Comparison of ENCODE assay signal across 8 mouse cellular contexts in genomic region chr11:69628286-69628685, GRCm38 (mm10). TPM values are rescaled to one million over a fixed set of nuclear protein-coding genes. Genes with fewer than 3 reads are reported as not detected.
DNase-seq lines count a peak whose midpoint lies in the region; ATAC-seq and TF ChIP-seq lines count a peak whose summit lies in the region.

No protein-coding gene starts in this region.

- H3K27ac ChIP-seq in heart, adult 2 months, result no peak overlapping the region
- no peak overlapping the region for H3K27ac ChIP-seq in heart, embryonic 12.5 days (ENCODE audit: poor library complexity, severe bottlenecking)
- no peak overlapping the region for H3K27ac ChIP-seq in stomach, postnatal 0 days (replicated peaks)

- H3K4me2 ChIP-seq in heart, embryonic 12.5 days, result no peak overlapping the region
- no peak overlapping the region for H3K4me2 ChIP-seq in stomach, postnatal 0 days (replicated peaks; ENCODE audit: low read depth)

- H3K9me3 ChIP-seq in heart, embryonic 12.5 days (replicated peaks), result no peaks in the 10 kb centered on the region
- no peaks in the 10 kb centered on the region for H3K9me3 ChIP-seq in stomach, postnatal 0 days (ENCODE audit: control insufficient read depth, low read length)

- no peaks in the 10 kb centered on the region for H3K4me1 ChIP-seq in heart, adult 2 months (ENCODE audit: control insufficient read depth, insufficient read depth, low read length)
- H3K4me1 ChIP-seq in heart, embryonic 12.5 days (replicated peaks), result 0 out of 2 replicates have a peak, but pooled peaks cover 3% of the 10 kb centered on the region
- H3K4me1 ChIP-seq in stomach, postnatal 0 days (replicated peaks; ENCODE audit: control insufficient read depth, insufficient read depth), result no peaks in the 10 kb centered on the region

- peaks cover 2% of the 10 kb centered on the region for H3K79me2 ChIP-seq in heart, adult 2 months (replicated peaks; ENCODE audit: control insufficient read depth, insufficient read depth, low read length)

- 39% methylated on average over 6 of the region's 6 CpGs for WGBS in heart, adult 2 months
- 37% methylated on average over 6 of the region's 6 CpGs for WGBS in heart, embryonic 12.5 days
- whole genome bisulfite sequencing in stomach, postnatal 0 days, result 35% methylated on average over 6 of the region's 6 CpGs

- H3K36me3 ChIP-seq in heart, adult 2 months (ENCODE audit: control insufficient read depth, insufficient read depth, low read length), result 0 out of 2 replicates have a peak, but pooled peaks cover 2% of the 10 kb centered on the region
- H3K36me3 ChIP-seq in heart, embryonic 12.5 days, result no peaks in the 10 kb centered on the region
- H3K36me3 ChIP-seq in stomach, postnatal 0 days (ENCODE audit: control insufficient read depth, insufficient read depth, low read length), result no peaks in the 10 kb centered on the region

- no peaks in the 10 kb centered on the region for H3K27me3 ChIP-seq in heart, adult 2 months (ENCODE audit: control insufficient read depth, insufficient read depth, low read length)
- H3K27me3 ChIP-seq in heart, embryonic 12.5 days (replicated peaks), result no peaks in the 10 kb centered on the region
- no peaks in the 10 kb centered on the region for H3K27me3 ChIP-seq in stomach, postnatal 0 days (ENCODE audit: control insufficient read depth, insufficient read depth, low read length)

- TF ChIP-seq EP300 in heart, adult 2 months (IDR thresholded peaks at IDR 0.05; ENCODE audit: insufficient read depth, low read depth, low read length), result peak; percentile 67; the same call in 1 of the 2 replicates
- no peak for TF ChIP-seq EP300 in stomach, postnatal 0 days (optimal IDR thresholded peaks at IDR 0.05)

- intact Hi-C loops in heart, adult 2 months (cut with DNase I), result loop anchor here (2.0 kb wide), 1 partner anchor 29 kb away; no protein-coding TSS in a partner anchor

- H3K9ac ChIP-seq in heart, adult 2 months (ENCODE audit: low read depth, low read length), result no peak overlapping the region
- no peak overlapping the region for H3K9ac ChIP-seq in heart, embryonic 12.5 days
- no peak overlapping the region for H3K9ac ChIP-seq in stomach, postnatal 0 days (ENCODE audit: low read length)

- no peak for TF ChIP-seq POLR2A in heart, adult 2 months (IDR thresholded peaks at IDR 0.05; ENCODE audit: insufficient read depth, low read depth, low read length)

- peak; percentile 70 to 82 for DNase-seq in heart, adult 2 months
- DNase-seq in MN1 (ENCODE audit: low spot score), result peak; percentile 83
- peak; percentile 84 for DNase-seq in cerebellum, adult 9-11 months
- DNase-seq in gastrocnemius, postnatal 4 days (ENCODE audit: low spot score in 2 of 2), result peak; percentile 35 to 70
- DNase-seq in layer of hippocampus, postnatal 25 days (ENCODE audit: extremely low spot score in 1 of 2, low spot score in 1 of 2), result peak; percentile 38 to 87
- DNase-seq in stomach, postnatal 0 days (ENCODE audit: low spot score), result peak; percentile 83

- peak; percentile 96 for TF ChIP-seq CTCF in heart, adult 2 months (IDR thresholded peaks at IDR 0.05)
- TF ChIP-seq CTCF in stomach, postnatal 0 days (IDR thresholded peaks at IDR 0.05; ENCODE audit: low read depth), result peak; percentile 98

- ATAC-seq in heart, embryonic 12.5 days (ENCODE audit: insufficient number of reproducible peaks, low FRiP score), result no peak
- ATAC-seq in megakaryocyte-erythroid progenitor cell, adult 5-6 weeks (replicated peaks; ENCODE audit: low FRiP score, low TSS enrichment, poor library complexity, severe bottlenecking), result peak; percentile 51
- ATAC-seq in stomach, postnatal 0 days (ENCODE audit: low FRiP score, low TSS enrichment), result no peak

- H3K4me3 ChIP-seq in heart, adult 2 months, result no peak overlapping the region
- no peak overlapping the region for H3K4me3 ChIP-seq in heart, embryonic 12.5 days
- H3K4me3 ChIP-seq in stomach, postnatal 0 days (ENCODE audit: low read depth, low read length), result no peak overlapping the region

RNA-seq across cellular contexts. Expression of gene Fxr2, which starts 4.5 kb away (rescaled TPM):
- 100 to 1,000 TPM in 1 of 2 experiments, 10 to 100 TPM in 1; 86.0 to 103 TPM for total RNA-seq in heart, adult 2 months (2021)
- 61.2 and 112 TPM in 2 replicates for polyA plus RNA-seq in heart, adult 2 months (2012; rRNA removed)
- polyA plus RNA-seq in heart, embryonic 12.5 days (2016; fragmentation: Nextera tagmentation; extraction: Ambion mirVana), result 37.1 and 40.1 TPM in 2 replicates
- total RNA-seq in gastrocnemius, postnatal 4 days (2021), result 10 to 100 TPM; 90.3 to 94.0 TPM
- 100 to 1,000 TPM; 124 to 131 TPM for total RNA-seq in layer of hippocampus, postnatal 25 days (2021)
- 67.4 and 83.1 TPM in 2 replicates for total RNA-seq in megakaryocyte-erythroid progenitor cell, adult 5-6 weeks (2014; fragmentation: Nextera tagmentation)
- total RNA-seq in megakaryocyte-erythroid progenitor cell, adult 5-6 weeks (2017), result 36.4 and 45.6 TPM in 2 replicates
- 10.8 and 11.6 TPM in 2 replicates for polyA plus RNA-seq in stomach, postnatal 0 days (2015; fragmentation: Nextera tagmentation; extraction: Ambion mirVana)

RNA-seq across cellular contexts. Expression of gene Sat2, which starts 6.5 kb away (rescaled TPM):
- total RNA-seq in heart, adult 2 months (2021), result 1 to 10 TPM; 1.8 to 1.9 TPM
- polyA plus RNA-seq in heart, adult 2 months (2012; rRNA removed), result 4.5 and 6.1 TPM in 2 replicates
- 16.5 and 17.4 TPM in 2 replicates for polyA plus RNA-seq in heart, embryonic 12.5 days (2016; fragmentation: Nextera tagmentation; extraction: Ambion mirVana)
- total RNA-seq in gastrocnemius, postnatal 4 days (2021), result 1 to 10 TPM; 7.8 to 8.8 TPM
- 10 to 100 TPM; 15.5 to 15.8 TPM for total RNA-seq in layer of hippocampus, postnatal 25 days (2021)
- not detected in 2 replicates for total RNA-seq in megakaryocyte-erythroid progenitor cell, adult 5-6 weeks (2014; fragmentation: Nextera tagmentation)
- total RNA-seq in megakaryocyte-erythroid progenitor cell, adult 5-6 weeks (2017), result not detected in 2 replicates
- polyA plus RNA-seq in stomach, postnatal 0 days (2015; fragmentation: Nextera tagmentation; extraction: Ambion mirVana), result 14.4 and 15.5 TPM in 2 replicates

RNA-seq across cellular contexts. Expression of gene Shbg, which starts 10.6 kb away (rescaled TPM):
- not detected for total RNA-seq in heart, adult 2 months (2021)
- not detected in 2 replicates for polyA plus RNA-seq in heart, adult 2 months (2012; rRNA removed)
- polyA plus RNA-seq in heart, embryonic 12.5 days (2016; fragmentation: Nextera tagmentation; extraction: Ambion mirVana), result 0.13 and 0.82 TPM in 2 replicates
- total RNA-seq in gastrocnemius, postnatal 4 days (2021), result not detected
- total RNA-seq in layer of hippocampus, postnatal 25 days (2021), result not detected
- not detected in 2 replicates for total RNA-seq in megakaryocyte-erythroid progenitor cell, adult 5-6 weeks (2014; fragmentation: Nextera tagmentation)
- not detected in 2 replicates for total RNA-seq in megakaryocyte-erythroid progenitor cell, adult 5-6 weeks (2017)
- not detected in 2 replicates for polyA plus RNA-seq in stomach, postnatal 0 days (2015; fragmentation: Nextera tagmentation; extraction: Ambion mirVana)

RNA-seq across cellular contexts. Expression of gene Atp1b2, which starts 22.5 kb away (rescaled TPM):
- 10 to 100 TPM; 17.0 to 20.3 TPM for total RNA-seq in heart, adult 2 months (2021)
- polyA plus RNA-seq in heart, adult 2 months (2012; rRNA removed), result 23.7 and 30.0 TPM in 2 replicates
- polyA plus RNA-seq in heart, embryonic 12.5 days (2016; fragmentation: Nextera tagmentation; extraction: Ambion mirVana), result 30.9 and 31.1 TPM in 2 replicates
- total RNA-seq in gastrocnemius, postnatal 4 days (2021), result 100 to 1,000 TPM; 227 to 249 TPM
- 100 to 1,000 TPM; 394 to 472 TPM for total RNA-seq in layer of hippocampus, postnatal 25 days (2021)
- total RNA-seq in megakaryocyte-erythroid progenitor cell, adult 5-6 weeks (2014; fragmentation: Nextera tagmentation), result 291 and 408 TPM in 2 replicates
- 32.8 and 68.9 TPM in 2 replicates for total RNA-seq in megakaryocyte-erythroid progenitor cell, adult 5-6 weeks (2017)
- 5.3 and 7.2 TPM in 2 replicates for polyA plus RNA-seq in stomach, postnatal 0 days (2015; fragmentation: Nextera tagmentation; extraction: Ambion mirVana)

RNA-seq across cellular contexts. Expression of gene Sox15, which starts 26.8 kb away (rescaled TPM):
- total RNA-seq in heart, adult 2 months (2021), result not detected
- polyA plus RNA-seq in heart, adult 2 months (2012; rRNA removed), result not detected in 2 replicates
- polyA plus RNA-seq in heart, embryonic 12.5 days (2016; fragmentation: Nextera tagmentation; extraction: Ambion mirVana), result not detected in 2 replicates
- total RNA-seq in gastrocnemius, postnatal 4 days (2021), result not detected
- under 1 TPM in 1 of 2 experiments, not detected in 1; 0.59 TPM for total RNA-seq in layer of hippocampus, postnatal 25 days (2021)
- 0.45 TPM in 1 of 2 replicates, not detected in the other for total RNA-seq in megakaryocyte-erythroid progenitor cell, adult 5-6 weeks (2014; fragmentation: Nextera tagmentation)
- total RNA-seq in megakaryocyte-erythroid progenitor cell, adult 5-6 weeks (2017), result not detected in 2 replicates
- 7.7 and 7.9 TPM in 2 replicates for polyA plus RNA-seq in stomach, postnatal 0 days (2015; fragmentation: Nextera tagmentation; extraction: Ambion mirVana)
